Mouse (Mus musculus) embryo, embryonic 10.5 days (tissue): ENCODE measurements around the gene Auts2.

Experiments used
- DNase-seq: peaks from one replicate; pipeline ENCODE4 v3.0.0-alpha.2; 2015; ENCODE audit warnings: low spot score

Gene Auts2

GRCm38 (mm10) chr5:131839023-131839422 is 704.1 kb downstream of the Auts2 start:
- no peak for DNase-seq

- no peak for DNase-seq
Measured at GRCm38 (mm10) chr5:131838064-131838463, 705.1 kb downstream of the Auts2 start.

GRCm38 (mm10) chr5:131836014-131836735 is 707.0 kb downstream of the Auts2 start:
- no peak for DNase-seq

GRCm38 (mm10) chr5:131832891-131833876 is 710.0 kb downstream of the Auts2 start:
- DNase-seq, result peak; percentile 75

- no peak for DNase-seq
Measured at GRCm38 (mm10) chr5:131830111-131830510, 713.0 kb downstream of the Auts2 start.

- no peak for DNase-seq
Measured at GRCm38 (mm10) chr5:131829248-131829647, 713.9 kb downstream of the Auts2 start.

- DNase-seq, result no peak
Measured at GRCm38 (mm10) chr5:131828607-131829006, 714.5 kb downstream of the Auts2 start.

GRCm38 (mm10) chr5:131826362-131827261 is 716.5 kb downstream of the Auts2 start:
- no peak for DNase-seq

- DNase-seq, result no peak
Measured at GRCm38 (mm10) chr5:131825421-131825820, 717.7 kb downstream of the Auts2 start.

GRCm38 (mm10) chr5:131824197-131824991 is 718.8 kb downstream of the Auts2 start:
- no peak for DNase-seq

- no peak for DNase-seq
Measured at GRCm38 (mm10) chr5:131821461-131821860, 721.7 kb downstream of the Auts2 start.

- DNase-seq, result no peak
Measured at GRCm38 (mm10) chr5:131819251-131819691, 723.9 kb downstream of the Auts2 start.

GRCm38 (mm10) chr5:131815498-131815897 is 727.6 kb downstream of the Auts2 start:
- no peak for DNase-seq

- DNase-seq, result no peak
Measured at GRCm38 (mm10) chr5:131814503-131815003, 728.6 kb downstream of the Auts2 start.

GRCm38 (mm10) chr5:131813952-131814502 is 729.1 kb downstream of the Auts2 start:
- DNase-seq, result no peak

GRCm38 (mm10) chr5:131813331-131813781 is 729.8 kb downstream of the Auts2 start:
- DNase-seq, result no peak

GRCm38 (mm10) chr5:131812483-131813063 is 730.6 kb downstream of the Auts2 start:
- DNase-seq, result no peak

GRCm38 (mm10) chr5:131806350-131806749 is 736.8 kb downstream of the Auts2 start:
- no peak for DNase-seq

GRCm38 (mm10) chr5:131805277-131805676 is 737.9 kb downstream of the Auts2 start:
- DNase-seq, result no peak

GRCm38 (mm10) chr5:131803609-131804008 is 739.5 kb downstream of the Auts2 start:
- no peak for DNase-seq
